ENCODE assay signal across 30 mouse cellular contexts in genomic region chr17:72881804-72882203, GRCm38 (mm10). TPM values are rescaled to one million over a fixed set of nuclear protein-coding genes. Genes with fewer than 3 reads are reported as not detected.
DNase-seq lines count a peak whose midpoint lies in the region; ATAC-seq and TF ChIP-seq lines count a peak whose summit lies in the region.
"Had no signal": no experiment of that assay in that cellular context is flagged by ENCODE, and none has a peak within 500 bp of the region (broad histone marks: within the 10 kb centered on the region; RNA-seq: fewer than 3 reads in every experiment).

No protein-coding gene starts in this region.

- no peaks in the 10 kb centered on the region for H3K27me3 ChIP-seq in heart, embryonic 11.5 days (ENCODE audit: control insufficient read depth, insufficient read depth, low read length)
- peaks cover 3% of the 10 kb centered on the region for H3K27me3 ChIP-seq in ES-Bruce4 (ENCODE audit: control insufficient read depth, insufficient read depth, low read length, poor library complexity, severe bottlenecking)
- H3K27me3 ChIP-seq: embryonic facial prominence, embryonic 13.5 days; forebrain, embryonic 13.5 days; heart, embryonic 12.5 days; heart, embryonic 15.5 days; hindbrain, embryonic 13.5 days; intestine, embryonic 15.5 days had no signal

- no peak overlapping the region for H3K4me2 ChIP-seq in heart, embryonic 11.5 days
- H3K4me2 ChIP-seq: embryonic facial prominence, embryonic 13.5 days; forebrain, embryonic 13.5 days; heart, embryonic 12.5 days; heart, embryonic 15.5 days; hindbrain, embryonic 13.5 days; intestine, embryonic 15.5 days had no signal

- no peaks in the 10 kb centered on the region for H3K9me3 ChIP-seq in heart, embryonic 11.5 days (replicated peaks; ENCODE audit: control insufficient read depth, low read length)
- peaks cover 10% of the 10 kb centered on the region for H3K9me3 ChIP-seq in ES-Bruce4 (replicated peaks; ENCODE audit: control insufficient read depth, insufficient read depth, low read length, poor library complexity, severe bottlenecking)
- H3K9me3 ChIP-seq: embryonic facial prominence, embryonic 10.5 days; embryonic facial prominence, embryonic 13.5 days; forebrain, embryonic 10.5 days; forebrain, embryonic 13.5 days; heart, embryonic 15.5 days; hindbrain, embryonic 10.5 days; hindbrain, embryonic 13.5 days; intestine, embryonic 15.5 days had no signal

- ATAC-seq in heart, embryonic 11.5 days (replicated peaks; ENCODE audit: insufficient number of reproducible peaks, low FRiP score, low TSS enrichment): no peak
- ATAC-seq: activated CD4-positive, CD25-positive, alpha-beta regulatory T cell, adult 4 months; forebrain, embryonic 13.5 days; forebrain, embryonic 16.5 days; hindbrain, embryonic 16.5 days; intestine, embryonic 15.5 days had no signal

- TF ChIP-seq CTCF in ES-Bruce4 (IDR thresholded peaks at IDR 0.05; ENCODE audit: low read depth, low read length): no peak

- H3K9ac ChIP-seq in heart, embryonic 11.5 days (ENCODE audit: low read depth, low read length): no peak overlapping the region
- no peak overlapping the region for H3K9ac ChIP-seq in ES-Bruce4 (ENCODE audit: low read depth, poor library complexity, severe bottlenecking)
- H3K9ac ChIP-seq: embryonic facial prominence, embryonic 13.5 days; forebrain, embryonic 13.5 days; heart, embryonic 12.5 days; heart, embryonic 15.5 days; hindbrain, embryonic 13.5 days; intestine, embryonic 15.5 days had no signal

- peak; percentile 93 for TF ChIP-seq EP300 in ES-Bruce4 (IDR thresholded peaks at IDR 0.05; ENCODE audit: insufficient read depth, low read depth, low read length)

- H3K36me3 ChIP-seq in heart, embryonic 11.5 days (ENCODE audit: control insufficient read depth, insufficient read depth, low read length): no peaks in the 10 kb centered on the region
- no peaks in the 10 kb centered on the region for H3K36me3 ChIP-seq in ES-Bruce4 (ENCODE audit: control insufficient read depth, insufficient read depth, low read length, poor library complexity, severe bottlenecking)
- H3K36me3 ChIP-seq: embryonic facial prominence, embryonic 10.5 days; embryonic facial prominence, embryonic 13.5 days; forebrain, embryonic 10.5 days; heart, embryonic 12.5 days; heart, embryonic 15.5 days; hindbrain, embryonic 10.5 days; hindbrain, embryonic 13.5 days; intestine, embryonic 15.5 days had no signal

- DNase-seq in heart, adult 11 months: peak; percentile 76
- peak; percentile 93 for DNase-seq in R1 (ENCODE audit: low read depth, low spot score)
- DNase-seq in cerebellum, postnatal 14 days: no peak
- DNase-seq in kidney, adult 18-20 months: no peak
- DNase-seq: adrenal gland, adult 8-10 months; adrenal gland, postnatal 36 days; cerebellum, adult 18-20 months; cerebellum, adult 9-10 months; cerebellum, postnatal 36 days; embryo, embryonic 11 days; gastrocnemius, postnatal 14 days; heart, adult 2 months; heart, postnatal 36 days; kidney, adult 11 months; kidney, adult 9 months had no signal

- no peak overlapping the region for H3K27ac ChIP-seq in heart, embryonic 11.5 days (ENCODE audit: low read depth, low read length)
- no peak overlapping the region for H3K27ac ChIP-seq in ES-Bruce4 (ENCODE audit: insufficient read depth, low read length)
- H3K27ac ChIP-seq: embryonic facial prominence, embryonic 10.5 days; embryonic facial prominence, embryonic 13.5 days; forebrain, embryonic 10.5 days; forebrain, embryonic 13.5 days; heart, adult 2 months; heart, embryonic 15.5 days; hindbrain, embryonic 10.5 days; hindbrain, embryonic 13.5 days; intestine, embryonic 15.5 days had no signal

- TF ChIP-seq POLR2A in ES-Bruce4 (IDR thresholded peaks at IDR 0.05; ENCODE audit: insufficient read depth, low read length): no peak

- no peaks in the 10 kb centered on the region for H3K4me1 ChIP-seq in heart, embryonic 11.5 days (ENCODE audit: control insufficient read depth, insufficient read depth, low read length)
- H3K4me1 ChIP-seq in ES-Bruce4 (ENCODE audit: control insufficient read depth, insufficient read depth, low read length): peaks cover 8% of the 10 kb centered on the region
- H3K4me1 ChIP-seq: embryonic facial prominence, embryonic 13.5 days; forebrain, embryonic 10.5 days; forebrain, embryonic 13.5 days; hindbrain, embryonic 10.5 days; hindbrain, embryonic 13.5 days; intestine, embryonic 15.5 days had no signal

- H3K4me3 ChIP-seq in heart, embryonic 11.5 days (ENCODE audit: low read depth, low read length): no peak overlapping the region
- H3K4me3 ChIP-seq in ES-Bruce4 (ENCODE audit: low read depth, low read length): no peak overlapping the region
- H3K4me3 ChIP-seq: embryonic facial prominence, embryonic 10.5 days; embryonic facial prominence, embryonic 13.5 days; erythroblast, embryonic 14.5 days; forebrain, embryonic 10.5 days; forebrain, embryonic 13.5 days; heart, adult 2 months; heart, embryonic 12.5 days; heart, embryonic 15.5 days; hindbrain, embryonic 10.5 days; hindbrain, embryonic 13.5 days; intestine, embryonic 15.5 days had no signal

- WGBS in heart, embryonic 11.5 days (ENCODE audit: insufficient replicate concordance): 55% methylated on average over 1 of the region's 1 CpGs

RNA-seq across cellular contexts. Expression of gene Lbh, which starts 36.3 kb away (rescaled TPM):
- 19.1 and 22.8 TPM in 2 replicates for polyA plus RNA-seq in heart, embryonic 11.5 days (2014; fragmentation: Nextera tagmentation; extraction: Ambion mirVana)
- polyA plus RNA-seq in ES-Bruce4 (2011; ENCODE audit: insufficient read depth, insufficient read length, low read depth, missing spikeins): 4.6 and 4.9 TPM in 2 replicates

RNA-seq across cellular contexts. Expression of gene Ypel5, which starts 45.6 kb away (rescaled TPM):
- polyA plus RNA-seq in heart, embryonic 11.5 days (2014; fragmentation: Nextera tagmentation; extraction: Ambion mirVana): 65.9 and 70.4 TPM in 2 replicates
- polyA plus RNA-seq in ES-Bruce4 (2011; ENCODE audit: insufficient read depth, insufficient read length, low read depth, missing spikeins): 30.6 and 34.8 TPM in 2 replicates

Comparison
In these comparisons a context has a peak if more than half of its experiments do, and no peak if none do; other contexts are left out.
1. DNase-seq: peak in heart, adult 11 months (single experiment) and R1 (single experiment); none in cerebellum, postnatal 14 days (0 of 2) and kidney, adult 18-20 months (single experiment).